Comparison of ENCODE assay signal across 25 mouse cellular contexts in genomic region chr1:76130353-76130752, GRCm38 (mm10).
DNase-seq lines count a peak whose midpoint lies in the region; ATAC-seq and TF ChIP-seq lines count a peak whose summit lies in the region.
"Had no signal": no experiment of that assay in that cellular context is flagged by ENCODE, and none has a peak within 500 bp of the region (broad histone marks: within the 10 kb centered on the region; RNA-seq: fewer than 3 reads in every experiment).

No protein-coding gene starts in this region.

- ATAC-seq in heart, postnatal 0 days (ENCODE audit: insufficient read depth, low read depth), result peak; percentile 33
- ATAC-seq: CD4-positive, CD25-positive, alpha-beta regulatory T cell, adult 4 months; liver, postnatal 0 days; lung, postnatal 0 days had no signal

- no peak overlapping the region for H3K9ac ChIP-seq in heart, postnatal 0 days (replicated peaks; ENCODE audit: low read depth, low read length)
- H3K9ac ChIP-seq: embryonic facial prominence, embryonic 13.5 days; forebrain, embryonic 12.5 days; heart, embryonic 12.5 days; hindbrain, embryonic 12.5 days; liver, postnatal 0 days had no signal

- H3K4me2 ChIP-seq in heart, postnatal 0 days (ENCODE audit: low read depth, low read length), result no peak overlapping the region
- H3K4me2 ChIP-seq: embryonic facial prominence, embryonic 13.5 days; forebrain, embryonic 12.5 days; heart, embryonic 12.5 days; hindbrain, embryonic 12.5 days had no signal

- DNase-seq in embryo, embryonic 10 days (ENCODE audit: low spot score), result peak; percentile 18
- no peak for DNase-seq in embryo, embryonic 9.5 days (ENCODE audit: extremely low spot score)
- DNase-seq in heart, postnatal 0 days (ENCODE audit: low spot score), result peak; percentile 20
- DNase-seq in heart, postnatal 14 days, result no peak
- DNase-seq in ES-CJ7 (ENCODE audit: low read depth, low spot score), result peak; percentile 17
- DNase-seq in embryo, embryonic 11 days, result peak; percentile 16
- DNase-seq in urinary bladder, postnatal 25 days (ENCODE audit: low spot score), result no peak
- DNase-seq: adrenal gland, postnatal 25 days; cerebellum, adult 8-10 months; cerebellum, postnatal 36 days; gastrocnemius, postnatal 36 days; kidney, adult 11 months; kidney, postnatal 4 days; layer of hippocampus, adult 9-11 months; liver, postnatal 0 days; thymus, adult 18-20 months; thymus, postnatal 36 days had no signal

- no peaks in the 10 kb centered on the region for H3K9me3 ChIP-seq in heart, postnatal 0 days (replicated peaks; ENCODE audit: control insufficient read depth, low read length)
- H3K9me3 ChIP-seq: embryonic facial prominence, embryonic 13.5 days; forebrain, embryonic 12.5 days; heart, embryonic 12.5 days; hindbrain, embryonic 12.5 days had no signal

- intact Hi-C loops in heart, postnatal 14 days (cut with DNase I), result no loop called here

- TF ChIP-seq CTCF in heart, postnatal 0 days (IDR thresholded peaks at IDR 0.05; ENCODE audit: low read depth), result no peak

- H3K36me3 ChIP-seq in heart, postnatal 0 days (replicated peaks; ENCODE audit: control insufficient read depth, insufficient read depth, low read length), result no peaks in the 10 kb centered on the region
- H3K36me3 ChIP-seq: embryonic facial prominence, embryonic 13.5 days; forebrain, embryonic 12.5 days; heart, embryonic 12.5 days; hindbrain, embryonic 12.5 days had no signal

- no peak for TF ChIP-seq EP300 in heart, postnatal 0 days (IDR thresholded peaks at IDR 0.05; ENCODE audit: low read depth)

- H3K27ac ChIP-seq in heart, postnatal 0 days (ENCODE audit: low read depth), result no peak overlapping the region
- H3K27ac ChIP-seq: embryonic facial prominence, embryonic 13.5 days; forebrain, embryonic 12.5 days; hindbrain, embryonic 12.5 days; macrophage had no signal

- WGBS in heart, postnatal 0 days, result 36% methylated on average over 4 of the region's 4 CpGs

- no peaks in the 10 kb centered on the region for H3K27me3 ChIP-seq in heart, postnatal 0 days (ENCODE audit: control insufficient read depth, insufficient read depth, low read length)
- H3K27me3 ChIP-seq: embryonic facial prominence, embryonic 13.5 days; forebrain, embryonic 12.5 days; heart, embryonic 12.5 days; hindbrain, embryonic 12.5 days had no signal

- H3K4me3 ChIP-seq in heart, postnatal 0 days (ENCODE audit: low read depth, low read length), result no peak overlapping the region
- H3K4me3 ChIP-seq: embryonic facial prominence, embryonic 13.5 days; erythroblast, embryonic 14.5 days; forebrain, embryonic 12.5 days; heart, embryonic 12.5 days; hindbrain, embryonic 12.5 days had no signal

- peaks cover 5% of the 10 kb centered on the region; the same call in 1 of the 2 replicates for H3K4me1 ChIP-seq in heart, postnatal 0 days (ENCODE audit: control insufficient read depth, insufficient read depth)
- H3K4me1 ChIP-seq: embryonic facial prominence, embryonic 13.5 days; forebrain, embryonic 12.5 days; hindbrain, embryonic 12.5 days had no signal

Comparison
In these comparisons a context has a peak if more than half of its experiments do, and no peak if none do; other contexts are left out.
1. DNase-seq: peak in embryo, embryonic 10 days (single experiment), heart, postnatal 0 days (single experiment), ES-CJ7 (single experiment) and embryo, embryonic 11 days (single experiment); none in embryo, embryonic 9.5 days (single experiment), heart, postnatal 14 days (0 of 2) and urinary bladder, postnatal 25 days (single experiment).